Mouse (Mus musculus): ENCODE measurements at regions not wholly inside any gene's neighbourhood (a gene's known extent, or its start where the extent isn't known, plus 50 kb on each side); places are given as distances from the start of the nearest gene placed in this dataset.

DNA sequence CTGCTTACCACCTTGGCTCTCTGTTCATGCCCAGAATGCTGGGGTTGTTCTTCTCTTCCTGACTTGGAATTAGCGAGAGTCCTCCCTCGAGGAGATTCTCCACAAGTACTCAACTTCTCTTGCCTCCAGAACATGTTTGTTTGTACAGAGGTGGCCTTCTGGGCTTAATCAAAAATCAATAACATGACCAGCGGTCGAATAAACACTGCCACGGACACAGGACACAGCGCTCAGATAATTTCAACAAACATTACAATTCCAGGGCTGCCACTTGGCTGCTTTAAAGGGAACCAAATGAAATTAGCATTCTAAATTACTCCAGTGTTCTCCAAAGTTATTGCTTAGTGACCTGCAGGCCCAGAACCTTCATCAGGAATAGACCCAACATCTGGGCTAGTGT is 249.9 kb downstream of the Setd4 start:
- no peak for TF ChIP-seq CTCF (IDR thresholded peaks at IDR 0.05; ENCODE audit: low read depth, low read length)
- no peak for TF ChIP-seq GATA1 (IDR thresholded peaks at IDR 0.05; ENCODE audit: borderline replicate concordance, low read length)
